Mouse (Mus musculus) heart, adult 2 months (tissue): ENCODE measurements around the gene Stxbp6.

Experiments
- CTCF ChIP-seq: fragments of 200-600 bp; IDR thresholded peaks from 2 replicates; pipeline ENCODE4 v1.8.1; 2022; ENCODE audit warnings: antibody characterized with exemption, mild to moderate bottlenecking, moderate library complexity
- POLR2A ChIP-seq: fragments of 200-500 bp; IDR thresholded peaks from 2 replicates; pipeline ENCODE4 v1.6.1; 2011; ENCODE audit warnings: mild to moderate bottlenecking, low read depth, low read length, control low read depth; ENCODE audit not compliant: insufficient read depth

DNA sequence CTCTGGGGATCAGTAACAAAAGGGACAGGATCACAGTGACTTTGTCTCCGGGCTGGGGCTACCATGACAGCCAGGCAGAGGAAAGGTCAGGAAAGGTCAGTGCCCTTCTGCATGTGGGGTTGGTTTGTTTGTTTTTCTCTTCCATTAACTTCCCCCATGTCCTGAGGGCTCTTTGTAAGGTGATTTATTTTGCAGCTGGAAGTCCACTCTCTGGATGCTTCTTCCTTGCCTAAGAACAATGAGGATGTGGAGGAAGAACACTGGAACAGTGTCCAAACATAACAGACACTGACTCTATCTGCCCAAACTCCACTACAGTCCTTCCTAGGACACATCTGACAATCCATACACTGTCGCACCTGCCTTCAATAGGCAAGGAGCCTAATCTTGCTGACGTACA is 146.1 kb downstream of the Stxbp6 start:
- TF ChIP-seq CTCF (no peak), POLR2A (peak; percentile 33; the same call in 1 of the 2 replicates)
